9 mouse cellular contexts compared by ENCODE assay signal in genomic region chr17:23603542-23603941, GRCm38 (mm10). TPM values are rescaled to one million over a fixed set of nuclear protein-coding genes. Genes with fewer than 3 reads are reported as not detected.
DNase-seq lines count a peak whose midpoint lies in the region; ATAC-seq and TF ChIP-seq lines count a peak whose summit lies in the region.
"Had no signal": no experiment of that assay in that cellular context is flagged by ENCODE, and none has a peak within 500 bp of the region (broad histone marks: within the 10 kb centered on the region; RNA-seq: fewer than 3 reads in every experiment).

No protein-coding gene starts in this region.

- H3K9me3 ChIP-seq in hindbrain, embryonic 14.5 days (ENCODE audit: control insufficient read depth, low read length), result no peaks in the 10 kb centered on the region
- no peaks in the 10 kb centered on the region for H3K9me3 ChIP-seq in hindbrain, embryonic 16.5 days (ENCODE audit: control insufficient read depth, low read length)
- no peaks in the 10 kb centered on the region for H3K9me3 ChIP-seq in E14TG2a.4 (ENCODE audit: low read length)
- H3K9me3 ChIP-seq: limb, embryonic 12.5 days had no signal

- TF ChIP-seq CTCF in E14TG2a.4 (conservative IDR thresholded peaks at IDR 0.05; ENCODE audit: low read length), result peak; percentile 43

- H3K4me3 ChIP-seq in hindbrain, embryonic 14.5 days (replicated peaks; ENCODE audit: low read length), result no peak overlapping the region
- H3K4me3 ChIP-seq in hindbrain, embryonic 16.5 days (ENCODE audit: low read length), result no peak overlapping the region
- peak overlapping the region; percentile 78 for H3K4me3 ChIP-seq in E14TG2a.4 (replicated peaks; ENCODE audit: low read length)
- H3K4me3 ChIP-seq: limb, embryonic 12.5 days had no signal

- WGBS in hindbrain, embryonic 14.5 days, result 55% methylated on average over 2 of the region's 2 CpGs
- WGBS in hindbrain, embryonic 16.5 days, result 66% methylated on average over 2 of the region's 2 CpGs

- H3K27me3 ChIP-seq in hindbrain, embryonic 14.5 days (ENCODE audit: control insufficient read depth, insufficient read depth, low read length), result no peaks in the 10 kb centered on the region
- no peaks in the 10 kb centered on the region for H3K27me3 ChIP-seq in hindbrain, embryonic 16.5 days (replicated peaks; ENCODE audit: control insufficient read depth, insufficient read depth, low read length)
- no peaks in the 10 kb centered on the region for H3K27me3 ChIP-seq in E14TG2a.4 (ENCODE audit: insufficient read depth, low read length)
- H3K27me3 ChIP-seq: limb, embryonic 12.5 days had no signal

- no peak for ATAC-seq in hindbrain, embryonic 14.5 days (ENCODE audit: low FRiP score)
- ATAC-seq in hindbrain, embryonic 16.5 days, result no peak

- H3K4me2 ChIP-seq in hindbrain, embryonic 14.5 days (replicated peaks), result no peak overlapping the region
- no peak overlapping the region for H3K4me2 ChIP-seq in hindbrain, embryonic 16.5 days (ENCODE audit: low read length)
- H3K4me2 ChIP-seq: limb, embryonic 12.5 days had no signal

- H3K9ac ChIP-seq in hindbrain, embryonic 14.5 days, result no peak overlapping the region
- no peak overlapping the region for H3K9ac ChIP-seq in hindbrain, embryonic 16.5 days (ENCODE audit: low read depth, low read length)
- H3K9ac ChIP-seq: limb, embryonic 12.5 days had no signal

- no peak overlapping the region for H3K27ac ChIP-seq in hindbrain, embryonic 14.5 days
- no peak overlapping the region for H3K27ac ChIP-seq in hindbrain, embryonic 16.5 days (ENCODE audit: low read depth, low read length)
- H3K27ac ChIP-seq: limb, embryonic 12.5 days had no signal

- 0 out of 2 replicates have a peak, but pooled peaks cover 7% of the 10 kb centered on the region for H3K4me1 ChIP-seq in hindbrain, embryonic 14.5 days (replicated peaks; ENCODE audit: control insufficient read depth, insufficient read depth, low read length)
- peaks cover 2% of the 10 kb centered on the region; the same call in 1 of the 2 replicates for H3K4me1 ChIP-seq in hindbrain, embryonic 16.5 days (ENCODE audit: control insufficient read depth, insufficient read depth, low read depth, low read length)
- peaks cover 69% of the 10 kb centered on the region for H3K4me1 ChIP-seq in E14TG2a.4 (replicated peaks; ENCODE audit: low read depth, low read length)

- intact Hi-C loops in heart, postnatal 25 days (cut with DNase I), result no loop called here
- intact Hi-C loops in heart, postnatal 14 days (cut with DNase I), result loop anchor here (5.0 kb wide), 1 partner anchor 36 kb away; no protein-coding TSS in a partner anchor

- peak; percentile 37 for DNase-seq in hindbrain, embryonic 14.5 days (ENCODE audit: low spot score)
- DNase-seq in brain, adult 2 months (ENCODE audit: low read depth, low spot score), result peak; percentile 31
- DNase-seq in lung, postnatal 14 days, result peak; percentile 20
- no peak for DNase-seq in heart, postnatal 25 days (ENCODE audit: low spot score)
- no peak for DNase-seq in layer of hippocampus, adult 11-12 months (ENCODE audit: low spot score)
- no peak for DNase-seq in heart, postnatal 14 days

- no peaks in the 10 kb centered on the region for H3K36me3 ChIP-seq in hindbrain, embryonic 14.5 days (replicated peaks; ENCODE audit: control insufficient read depth, insufficient read depth)
- H3K36me3 ChIP-seq in hindbrain, embryonic 16.5 days (ENCODE audit: control insufficient read depth, insufficient read depth, low read length), result no peaks in the 10 kb centered on the region
- peaks cover 54% of the 10 kb centered on the region for H3K36me3 ChIP-seq in E14TG2a.4 (ENCODE audit: insufficient read depth, low read length)
- H3K36me3 ChIP-seq: limb, embryonic 12.5 days had no signal

RNA-seq across cellular contexts. Expression of gene Zscan10, which starts 2.9 kb away (rescaled TPM):
- polyA plus RNA-seq in hindbrain, embryonic 14.5 days (2014; fragmentation: Nextera tagmentation; extraction: Ambion mirVana), result 0.25 and 0.27 TPM in 2 replicates
- polyA plus RNA-seq in hindbrain, embryonic 16.5 days (2015; fragmentation: Nextera tagmentation; extraction: Ambion mirVana), result 0.20 and 0.25 TPM in 2 replicates
- not detected for total RNA-seq in heart, postnatal 25 days (2021)
- not detected for total RNA-seq in heart, postnatal 14 days (2021)

RNA-seq across cellular contexts. Expression of gene Zfp13, which starts 4.3 kb away (rescaled TPM):
- 20.3 and 21.4 TPM in 2 replicates for polyA plus RNA-seq in hindbrain, embryonic 14.5 days (2014; fragmentation: Nextera tagmentation; extraction: Ambion mirVana)
- 26.4 and 29.1 TPM in 2 replicates for polyA plus RNA-seq in hindbrain, embryonic 16.5 days (2015; fragmentation: Nextera tagmentation; extraction: Ambion mirVana)
- total RNA-seq in heart, postnatal 25 days (2021), result 1 to 10 TPM; 3.4 to 4.8 TPM
- total RNA-seq in heart, postnatal 14 days (2021), result 1 to 10 TPM; 4.3 to 5.0 TPM

RNA-seq across cellular contexts. Expression of gene Zfp213, which starts 39.5 kb away (rescaled TPM):
- polyA plus RNA-seq in hindbrain, embryonic 14.5 days (2014; fragmentation: Nextera tagmentation; extraction: Ambion mirVana), result 15.4 and 15.6 TPM in 2 replicates
- polyA plus RNA-seq in hindbrain, embryonic 16.5 days (2015; fragmentation: Nextera tagmentation; extraction: Ambion mirVana), result 17.0 and 18.0 TPM in 2 replicates
- 1 to 10 TPM; 4.7 to 6.2 TPM for total RNA-seq in heart, postnatal 25 days (2021)
- total RNA-seq in heart, postnatal 14 days (2021), result 1 to 10 TPM; 4.9 to 5.8 TPM

RNA-seq across cellular contexts. Expression of gene Mmp25, which starts 41.5 kb away (rescaled TPM):
- polyA plus RNA-seq in hindbrain, embryonic 14.5 days (2014; fragmentation: Nextera tagmentation; extraction: Ambion mirVana), result 1.0 and 1.6 TPM in 2 replicates
- 1.2 and 1.5 TPM in 2 replicates for polyA plus RNA-seq in hindbrain, embryonic 16.5 days (2015; fragmentation: Nextera tagmentation; extraction: Ambion mirVana)
- under 1 TPM; 0.06 to 0.08 TPM for total RNA-seq in heart, postnatal 25 days (2021)
- total RNA-seq in heart, postnatal 14 days (2021), result under 1 TPM; 0.10 to 0.24 TPM

RNA-seq across cellular contexts. Expression of gene Bicdl2, which starts 56.8 kb away (rescaled TPM):
- 0.24 TPM in 1 of 2 replicates, not detected in the other for polyA plus RNA-seq in hindbrain, embryonic 14.5 days (2014; fragmentation: Nextera tagmentation; extraction: Ambion mirVana)
- polyA plus RNA-seq in hindbrain, embryonic 16.5 days (2015; fragmentation: Nextera tagmentation; extraction: Ambion mirVana), result 0.19 TPM in 1 of 2 replicates, not detected in the other
- total RNA-seq in heart, postnatal 25 days (2021), result not detected
- not detected for total RNA-seq in heart, postnatal 14 days (2021)

Comparison
In these comparisons a context has a peak if more than half of its experiments do, and no peak if none do; other contexts are left out.
1. DNase-seq: peak in hindbrain, embryonic 14.5 days (single experiment), brain, adult 2 months (single experiment) and lung, postnatal 14 days (single experiment); none in heart, postnatal 25 days (single experiment), layer of hippocampus, adult 11-12 months (single experiment) and heart, postnatal 14 days (0 of 2).